Mouse (Mus musculus): ENCODE data around the gene Tm4sf5. TPM values are rescaled to one million over a fixed set of nuclear protein-coding genes. Genes with fewer than 3 reads are reported as not detected.
"Not testable (repeated sequence)": the region's sequence is repeated elsewhere in the genome, so short reads cannot be mapped to it uniquely, and the experiment has no call there.

The Tm4sf5 gene
- total RNA-seq, 2 experiments from 2014 or later = 1.2 TPM; not detected in 1

DNA sequence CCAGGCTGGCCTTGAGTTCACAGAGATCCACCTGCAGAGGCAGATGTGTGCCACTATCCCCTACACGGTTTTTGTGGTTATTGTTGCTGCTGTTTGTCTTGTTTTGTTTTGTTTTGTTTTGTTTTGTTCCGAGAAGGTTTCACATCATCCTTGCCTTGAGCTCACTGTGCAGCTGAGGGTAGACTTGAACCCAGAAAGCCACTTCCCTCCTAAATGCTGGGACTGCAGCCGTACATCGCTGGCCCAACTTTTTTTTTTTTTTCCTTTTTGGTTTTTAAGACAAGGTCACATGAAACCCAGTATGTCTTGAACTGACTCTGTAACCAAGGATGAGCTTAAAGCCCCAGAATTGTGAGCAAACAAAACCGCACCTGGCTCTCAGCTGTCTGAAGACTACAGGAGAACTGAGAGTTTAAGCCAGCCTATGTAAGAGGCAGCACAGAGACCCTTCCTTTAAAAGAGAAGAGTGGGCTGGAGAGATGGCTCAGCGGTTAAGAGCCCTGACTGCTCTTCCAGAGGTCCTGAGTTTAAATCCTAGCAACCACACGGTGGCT lies 2.0 kb downstream of the Tm4sf5 start:
- DNase-seq = no peak
- intact Hi-C loops (cut with DNase I) = loop anchor here (5.0 kb wide), 2 partner anchors 55 to 85 kb away; partner anchors contain the start of gene Med11

- intact Hi-C loops (cut with DNase I) = loop anchor here (5.0 to 10.0 kb wide), 3 partner anchors 58 to 245 kb away; partner anchors contain the start of gene Med11
- peak; percentile 40 for DNase-seq
These were observed 4.9 kb downstream of the Tm4sf5 start for GRCm38 (mm10) chr11:70509753-70510564.

GRCm38 (mm10) chr11:70511242-70511641 lies 6.2 kb downstream of the Tm4sf5 start:
- no peak for DNase-seq
- intact Hi-C loops (cut with DNase I) = loop anchor here (10.0 kb wide), 1 partner anchor 244 kb away; no protein-coding TSS in a partner anchor

DNA sequence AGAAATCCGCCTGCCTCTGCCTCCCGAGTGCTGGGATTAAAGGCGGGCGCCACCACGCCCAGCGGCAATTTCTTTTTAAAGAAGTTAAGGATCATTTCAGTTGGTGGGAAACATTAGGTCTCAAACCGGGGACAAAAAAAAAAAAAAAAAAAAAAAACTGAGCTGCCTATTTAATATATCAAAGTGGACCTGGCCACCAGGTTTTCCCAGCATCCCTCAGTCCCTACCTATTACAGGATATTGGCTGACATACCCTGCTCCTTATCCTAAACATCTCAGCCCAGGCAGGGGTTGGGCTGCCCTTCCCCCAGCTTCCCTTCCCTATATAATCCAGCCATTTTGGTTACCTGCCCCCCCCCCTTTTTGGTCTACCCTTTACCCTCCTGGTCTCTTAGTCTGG lies 6.8 kb downstream of the Tm4sf5 start:
- no peak for DNase-seq
- intact Hi-C loops (cut with DNase I) = loop anchor here (10.0 kb wide), 1 partner anchor 243 kb away; no protein-coding TSS in a partner anchor

DNA sequence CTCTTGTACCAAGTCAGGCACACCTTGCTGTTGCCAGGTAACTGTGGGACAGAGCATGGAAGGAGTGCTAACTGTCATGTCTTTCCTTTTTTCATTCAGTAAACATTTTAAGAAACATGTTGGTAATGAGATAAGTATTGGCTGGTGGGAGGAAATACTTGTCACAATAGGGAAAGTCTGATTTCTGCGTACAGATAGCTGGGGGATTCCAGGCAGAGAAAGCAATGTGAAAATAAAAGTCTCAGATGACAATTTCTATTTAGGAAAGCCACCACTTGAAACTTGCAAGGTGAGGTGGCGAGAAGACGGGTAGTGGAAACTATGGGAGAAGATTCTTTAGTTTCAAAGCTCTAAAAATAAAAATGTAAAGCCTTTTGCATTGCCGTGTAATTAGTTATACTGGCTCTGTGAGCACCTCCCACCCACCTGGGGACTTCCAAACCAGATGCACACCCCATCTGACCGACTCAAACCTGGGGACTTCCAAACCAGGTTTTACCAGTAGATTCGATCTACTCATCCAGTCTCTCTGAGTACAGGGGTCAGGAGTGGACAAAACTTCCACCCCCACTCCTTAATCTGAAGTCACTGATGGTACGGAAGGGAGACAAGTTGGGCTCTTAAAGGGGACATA lies 7.8 kb downstream of the Tm4sf5 start:
- intact Hi-C loops (cut with DNase I) = loop anchor here (10.0 kb wide), 1 partner anchor 242 kb away; no protein-coding TSS in a partner anchor
- no peak for DNase-seq

GRCm38 (mm10) chr11:70513520-70513919 lies 8.5 kb downstream of the Tm4sf5 start:
- intact Hi-C loops (cut with DNase I) = loop anchor here (10.0 kb wide), 1 partner anchor 241 kb away; no protein-coding TSS in a partner anchor

DNA sequence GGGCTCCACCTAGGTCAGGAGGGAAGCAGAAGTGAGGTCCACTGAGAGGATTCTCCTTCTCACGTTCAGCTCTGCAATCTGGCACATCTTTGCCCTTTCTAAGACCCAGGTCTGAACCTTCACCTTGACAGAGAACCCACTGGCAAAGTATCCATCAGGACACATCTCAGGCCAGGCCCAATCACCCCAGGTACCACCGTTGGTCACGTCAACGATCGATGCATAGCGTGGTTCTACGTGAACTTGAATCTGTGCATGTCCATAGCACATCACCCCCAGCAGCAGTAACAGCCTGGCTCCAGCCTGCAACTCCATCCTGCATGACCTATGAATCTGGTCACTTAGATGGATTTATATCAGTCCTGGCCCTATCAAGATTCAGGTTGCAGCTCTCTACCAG lies 9.2 kb downstream of the Tm4sf5 start, which contains the start of gene Vmo1:
Gene Vmo1, minus strand, starts transcription at position 329 of the 400 bp plus-strand sequence.
- intact Hi-C loops (cut with DNase I) = loop anchor here (10.0 kb wide), 1 partner anchor 241 kb away; no protein-coding TSS in a partner anchor
- DNase-seq = no peak

More at GRCm38 (mm10) chr11:70513520-70513919, 8.5 kb downstream of the Tm4sf5 start:
- DNase-seq = no peak

- intact Hi-C loops (cut with DNase I) = loop anchor here (10.0 kb wide), 1 partner anchor 238 kb away; no protein-coding TSS in a partner anchor
- no peak for DNase-seq
These were observed 11.3 kb downstream of the Tm4sf5 start for GRCm38 (mm10) chr11:70516352-70516751.

- DNase-seq = no peak
- intact Hi-C loops (cut with DNase I) = loop anchor here (10.0 kb wide), 1 partner anchor 236 kb away; no protein-coding TSS in a partner anchor
These were observed 13.4 kb downstream of the Tm4sf5 start for GRCm38 (mm10) chr11:70518436-70518835.

GRCm38 (mm10) chr11:70518923-70519322 lies 13.9 kb downstream of the Tm4sf5 start, which contains the start of gene Gltpd2:
Gene Gltpd2, plus strand, starts transcription at chr11:70519196.
- intact Hi-C loops (cut with DNase I) = loop anchor here (10.0 kb wide), 1 partner anchor 236 kb away; no protein-coding TSS in a partner anchor
- DNase-seq = no peak

GRCm38 (mm10) chr11:70520178-70520769 lies 15.2 kb downstream of the Tm4sf5 start:
- intact Hi-C loops (cut with DNase I) = no loop called here
- DNase-seq = peak; percentile 32

GRCm38 (mm10) chr11:70523306-70523989 lies 18.4 kb downstream of the Tm4sf5 start:
- DNase-seq; intact Hi-C loops (cut with DNase I): not testable (repeated sequence)

DNA sequence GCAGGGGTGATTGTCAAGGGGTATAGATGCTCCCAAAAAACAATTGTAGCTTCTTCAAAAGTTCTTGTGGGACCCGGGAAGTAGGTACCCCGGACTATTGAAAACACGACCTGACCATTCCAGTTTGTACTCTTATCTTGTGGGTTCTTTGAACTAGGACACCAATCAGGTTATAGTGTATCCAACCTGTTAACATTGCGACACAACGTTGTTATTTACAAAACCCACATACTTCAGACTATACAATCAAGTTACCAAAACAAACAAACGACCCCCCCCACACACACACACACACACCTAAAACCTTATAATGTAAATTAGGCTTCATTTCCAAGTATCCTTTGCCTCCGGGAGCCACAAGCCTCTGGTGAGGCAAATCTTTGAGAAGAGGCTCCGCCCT lies 19.7 kb downstream of the Tm4sf5 start:
- DNase-seq = no peak
- intact Hi-C loops (cut with DNase I) = no loop called here

DNA sequence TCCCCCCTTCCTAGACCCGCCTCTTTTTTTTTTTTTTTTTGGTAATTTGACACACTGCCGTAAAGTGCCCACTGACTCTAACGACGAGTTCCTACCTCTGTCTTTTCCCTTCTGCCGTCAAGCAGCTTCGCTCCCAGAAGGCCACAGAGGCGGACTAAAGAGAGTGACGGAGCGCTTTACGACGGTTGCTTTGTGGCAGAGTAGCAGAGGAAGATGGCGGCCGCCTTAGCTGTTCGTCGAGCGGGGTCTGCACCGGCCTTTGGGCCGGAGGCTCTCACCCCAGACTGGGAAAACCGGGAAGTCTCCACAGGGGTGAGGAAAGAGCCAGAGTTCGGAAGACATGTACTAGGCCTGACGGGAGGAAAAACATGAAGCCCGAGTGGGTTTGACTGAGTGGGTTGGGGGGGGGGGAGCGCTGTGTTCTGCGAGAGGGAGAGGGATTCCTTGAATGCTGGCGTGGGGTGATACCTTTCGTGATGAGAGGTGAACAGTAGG lies 20.2 kb downstream of the Tm4sf5 start, which contains the start of gene Psmb6:
Gene Psmb6, plus strand, starts transcription at position 184 of the 495 bp plus-strand sequence.
- intact Hi-C loops (cut with DNase I) = no loop called here

DNA sequence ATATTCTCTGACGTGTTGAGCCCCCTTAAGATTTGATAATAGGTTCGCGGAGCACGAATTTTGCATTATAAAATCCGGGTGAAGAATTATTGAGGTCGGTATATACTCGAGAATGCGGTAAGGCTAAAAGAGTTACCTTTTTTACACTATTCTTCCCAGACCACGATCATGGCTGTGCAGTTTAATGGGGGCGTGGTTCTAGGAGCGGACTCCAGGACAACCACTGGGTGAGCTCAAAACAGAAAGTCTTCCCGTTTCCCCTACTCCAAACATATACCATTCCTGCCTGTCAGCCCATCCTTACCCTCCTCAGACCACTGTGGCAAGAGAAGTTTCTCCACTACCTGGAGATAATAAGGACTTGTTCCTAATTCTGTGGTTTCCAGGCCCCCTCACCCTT lies 20.7 kb downstream of the Tm4sf5 start:
- intact Hi-C loops (cut with DNase I) = no loop called here
- DNase-seq = no peak

More for the DNA sequence above, 20.2 kb downstream of the Tm4sf5 start, which contains the start of gene Psmb6:
- peak; percentile 90 for DNase-seq

- intact Hi-C loops (cut with DNase I) = no loop called here
- DNase-seq = no peak
These were observed 21.2 kb downstream of the Tm4sf5 start for GRCm38 (mm10) chr11:70526211-70526610.

DNA sequence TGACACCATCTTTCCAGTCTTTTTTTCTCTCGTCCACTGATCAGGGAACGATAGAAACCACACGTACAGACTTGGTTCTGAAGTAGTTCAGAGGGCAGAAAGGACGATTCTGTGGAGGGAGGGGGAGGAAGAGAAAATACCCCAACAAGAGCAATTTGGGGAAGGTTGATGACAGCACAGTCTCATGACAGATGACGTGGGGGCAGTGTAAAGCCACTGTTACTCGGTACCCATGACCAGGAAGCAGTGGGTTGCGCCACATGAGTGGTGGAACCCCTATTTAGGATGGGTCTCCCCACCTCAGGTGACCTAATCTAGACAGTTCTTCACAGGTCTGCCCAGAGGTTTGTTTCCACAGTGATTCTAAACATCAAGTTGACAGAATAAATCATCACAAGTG lies 23.6 kb downstream of the Tm4sf5 start:
- intact Hi-C loops (cut with DNase I) = no loop called here
- DNase-seq = no peak

DNA sequence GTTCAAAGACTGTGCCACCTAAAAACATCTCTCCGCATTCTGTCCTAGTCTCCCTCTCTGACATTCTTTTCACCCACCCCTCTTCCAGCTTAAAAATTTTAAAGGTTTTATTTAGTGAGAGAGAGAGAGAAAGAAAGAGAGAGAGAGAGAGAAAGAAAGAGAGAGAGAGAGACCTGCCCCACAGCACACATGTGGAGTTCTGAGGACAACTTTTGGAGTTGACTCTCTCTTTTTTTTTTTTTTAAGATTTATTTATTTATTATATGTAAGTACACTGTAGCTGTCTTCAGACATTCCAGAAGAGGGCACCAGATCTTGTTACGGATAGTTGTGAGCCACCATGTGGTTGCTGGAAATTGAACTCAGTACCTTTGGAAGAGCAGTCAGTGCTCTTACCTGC lies 26.0 kb downstream of the Tm4sf5 start:
- intact Hi-C loops (cut with DNase I); DNase-seq: not testable (repeated sequence)

DNA sequence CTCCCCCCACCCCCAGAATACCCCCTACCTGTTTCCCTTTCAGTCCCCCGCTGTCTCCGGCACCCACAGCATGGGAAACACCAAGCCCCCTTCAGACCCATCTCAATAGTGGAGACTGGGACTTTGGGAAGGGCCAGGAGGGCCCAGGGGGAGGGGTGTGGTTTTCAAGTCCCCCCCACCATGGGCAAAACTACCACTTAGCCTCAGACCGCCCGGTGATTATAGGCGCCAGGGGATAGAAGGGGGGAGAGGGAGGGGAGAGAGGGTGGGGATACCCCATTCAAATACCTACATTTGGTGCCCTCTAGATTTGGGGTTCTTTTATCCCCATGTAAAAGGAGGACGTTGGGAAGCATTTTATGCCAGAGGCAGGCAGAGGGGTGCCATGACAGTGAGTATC lies 27.8 kb downstream of the Tm4sf5 start, which contains the start of gene Gm40193:
Gene Gm40193, minus strand, starts transcription at position 101 of the 400 bp plus-strand sequence.
- intact Hi-C loops (cut with DNase I) = no loop called here

More for the DNA sequence above, 27.8 kb downstream of the Tm4sf5 start, which contains the start of gene Gm40193:
- no peak for DNase-seq
